Mouse (Mus musculus): ENCODE data around the gene Gjc1. TPM values are rescaled to one million over a fixed set of nuclear protein-coding genes. Genes with fewer than 3 reads are reported as not detected.

Gene Gjc1
- total RNA-seq, 1 experiment, result 74.8 TPM

DNA sequence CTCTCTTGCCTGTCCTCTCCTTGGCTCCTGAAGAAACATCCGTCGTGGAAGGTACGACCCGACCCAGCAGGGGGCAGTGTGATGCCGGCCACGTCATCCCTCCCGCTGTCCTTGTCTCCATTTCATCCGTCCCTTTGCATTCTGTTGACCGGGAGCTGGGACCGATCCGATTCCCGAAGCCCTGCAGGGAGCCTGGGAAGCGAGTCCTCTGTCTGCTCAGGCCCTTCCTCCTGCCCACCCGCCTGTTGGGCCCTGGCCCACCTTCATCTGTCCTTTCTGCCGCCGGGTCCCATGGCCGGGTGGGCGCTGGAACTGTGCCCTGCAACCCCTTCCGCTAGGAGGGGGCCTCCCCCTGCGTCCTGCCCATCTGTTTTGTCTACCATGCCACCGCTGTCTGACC lies 41.9 kb downstream of the Gjc1 start:
- Histone ChIP-seq H3K4me3 (ENCODE audit: insufficient read depth in 1 of 2, low read depth in 1 of 2, low read length in 2 of 2, poor library complexity in 1 of 2, severe bottlenecking in 1 of 2) (peak overlapping the region; percentile 25 to 38; a peak in 2 of 4 replicates), H3K4me1 (ENCODE audit: control insufficient read depth in 2 of 2, insufficient read depth in 2 of 2, low read length in 2 of 2, poor library complexity in 1 of 2) (peaks cover 2 to 16% of the 10 kb centered on the region in 2 experiments; a peak in 3 of 4 replicates), H3K9ac (ENCODE audit: insufficient read depth, low read depth, low read length, poor library complexity, severe bottlenecking) (no peak overlapping the region), H3K9me3 (ENCODE audit: control insufficient read depth, insufficient read depth, low read depth, low read length) (no peaks in the 10 kb centered on the region), H3K36me3 (ENCODE audit: control insufficient read depth, insufficient read depth, low read length, poor library complexity, severe bottlenecking) (peaks cover 7% of the 10 kb centered on the region; the same call in 1 of the 2 replicates), H3K27ac (ENCODE audit: insufficient read depth, low read depth, low read length, poor library complexity, severe bottlenecking) (no peak overlapping the region)
- DNase-seq (ENCODE audit: low read depth, low spot score), result peak; percentile 47
- TF ChIP-seq ZC3H11A (IDR thresholded peaks at IDR 0.05; ENCODE audit: borderline replicate concordance, low read depth, low read length) (peak; percentile 23; the same call in 1 of the 2 replicates), ZNF384 (IDR thresholded peaks at IDR 0.05; ENCODE audit: low read depth, low read length) (no peak)
- in situ Hi-C loops (cut with MboI; ENCODE audit: low sequenced_read_pairs in 2 of 2, unreplicated experiment in 2 of 2), result loop anchor here in 1 of 2 experiments (5.0 kb wide), 1 partner anchor 75 kb away; no protein-coding TSS in a partner anchor

- in situ Hi-C loops (cut with MboI; ENCODE audit: low sequenced_read_pairs in 2 of 2, unreplicated experiment in 2 of 2), result loop anchor here in 1 of 2 experiments (5.0 kb wide), 1 partner anchor 78 kb away; no protein-coding TSS in a partner anchor
Measured at GRCm38 (mm10) chr11:102774621-102775141, 44.8 kb downstream of the Gjc1 start.

DNA sequence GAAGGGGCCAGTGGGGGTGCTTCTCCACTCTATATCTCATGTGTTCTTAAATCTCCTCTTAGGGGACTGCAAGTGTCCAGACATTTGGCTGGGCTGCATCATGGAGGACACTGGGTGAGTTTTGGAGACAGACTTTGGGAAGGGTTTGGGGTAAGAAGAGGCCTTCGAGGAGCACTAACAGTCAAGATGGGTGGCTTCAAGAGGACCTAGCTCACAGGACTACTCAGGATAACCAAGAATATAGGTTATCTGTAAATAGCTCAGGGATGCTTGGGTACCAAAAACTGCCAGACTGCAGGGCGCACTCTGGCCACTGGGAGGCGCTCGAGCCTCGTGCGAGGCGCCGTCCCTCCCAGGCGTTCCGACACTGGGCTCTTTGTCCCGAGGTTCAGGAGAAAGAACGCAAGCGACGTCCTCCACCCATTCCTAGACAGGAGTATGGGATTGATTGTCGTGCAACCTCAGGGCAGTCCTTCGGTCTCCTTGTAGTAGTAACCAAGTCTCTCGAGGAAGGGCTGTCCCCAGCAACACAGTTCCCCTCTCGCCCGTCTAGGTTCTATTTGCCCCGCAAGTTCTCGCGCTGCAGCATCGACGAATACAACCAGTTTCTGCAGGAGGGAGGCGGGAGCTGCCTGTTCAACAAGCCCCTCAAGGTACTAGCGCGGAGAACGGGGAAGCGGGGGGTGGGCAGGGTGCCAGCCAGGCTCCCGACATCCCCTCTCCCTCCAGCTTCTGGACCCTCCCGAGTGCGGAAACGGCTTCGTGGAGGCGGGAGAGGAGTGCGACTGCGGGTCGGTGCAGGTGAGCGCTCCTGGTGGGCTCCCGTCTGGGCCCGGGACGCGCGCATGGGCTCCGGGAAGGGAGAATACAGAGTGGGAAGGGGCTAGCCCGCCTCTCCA lies 45.5 kb downstream of the Gjc1 start:
- Histone ChIP-seq H3K36me3 (ENCODE audit: control insufficient read depth, insufficient read depth, low read length, poor library complexity, severe bottlenecking) (peaks cover 7% of the 10 kb centered on the region; the same call in 1 of the 2 replicates), H3K9me3 (ENCODE audit: control insufficient read depth, insufficient read depth, low read depth, low read length) (no peaks in the 10 kb centered on the region), H3K4me3 (ENCODE audit: insufficient read depth in 1 of 2, low read depth in 1 of 2, low read length in 2 of 2, poor library complexity in 1 of 2, severe bottlenecking in 1 of 2) (peak overlapping the region; percentile 52 to 60), H3K4me1 (ENCODE audit: control insufficient read depth in 2 of 2, insufficient read depth in 2 of 2, low read length in 2 of 2, poor library complexity in 1 of 2) (peaks cover 3 to 13% of the 10 kb centered on the region in 2 experiments; a peak in 3 of 4 replicates), H3K9ac (ENCODE audit: insufficient read depth, low read depth, low read length, poor library complexity, severe bottlenecking) (peak overlapping the region; percentile 65), H3K27ac (ENCODE audit: insufficient read depth, low read depth, low read length, poor library complexity, severe bottlenecking) (no peak overlapping the region)
- no peak for TF ChIP-seq MAFK (IDR thresholded peaks at IDR 0.05; ENCODE audit: insufficient read depth, low read depth, low read length)
- no peak for TF ChIP-seq CHD2 (IDR thresholded peaks at IDR 0.05; ENCODE audit: low read depth, low read length)
- TF ChIP-seq HCFC1 (IDR thresholded peaks at IDR 0.05; ENCODE audit: borderline replicate concordance, insufficient read depth, low read length), result peak; percentile 49; the same call in 1 of the 2 replicates
- TF ChIP-seq ZC3H11A (IDR thresholded peaks at IDR 0.05; ENCODE audit: borderline replicate concordance, low read depth, low read length), result peak; percentile 89; the same call in 1 of the 2 replicates
- in situ Hi-C loops (cut with MboI; ENCODE audit: low sequenced_read_pairs in 2 of 2, unreplicated experiment in 2 of 2), result no loop called here
- DNase-seq (ENCODE audit: low read depth, low spot score), result peak; percentile 75

More at GRCm38 (mm10) chr11:102774621-102775141, 44.8 kb downstream of the Gjc1 start:
- TF ChIP-seq ZC3H11A (IDR thresholded peaks at IDR 0.05; ENCODE audit: borderline replicate concordance, low read depth, low read length) (0 out of 2 replicates have a peak, but pooled peaks have one; percentile 5), MAFK (IDR thresholded peaks at IDR 0.05; ENCODE audit: insufficient read depth, low read depth, low read length) (no peak)
- Histone ChIP-seq H3K9ac (ENCODE audit: insufficient read depth, low read depth, low read length, poor library complexity, severe bottlenecking) (peak overlapping the region; percentile 65), H3K36me3 (ENCODE audit: control insufficient read depth, insufficient read depth, low read length, poor library complexity, severe bottlenecking) (peaks cover 7% of the 10 kb centered on the region; the same call in 1 of the 2 replicates), H3K27ac (ENCODE audit: insufficient read depth, low read depth, low read length, poor library complexity, severe bottlenecking) (no peak overlapping the region), H3K4me1 (ENCODE audit: control insufficient read depth in 2 of 2, insufficient read depth in 2 of 2, low read length in 2 of 2, poor library complexity in 1 of 2) (peaks cover 3 to 14% of the 10 kb centered on the region in 2 experiments; a peak in 3 of 4 replicates), H3K4me3 (ENCODE audit: insufficient read depth in 1 of 2, low read depth in 1 of 2, low read length in 2 of 2, poor library complexity in 1 of 2, severe bottlenecking in 1 of 2) (peak overlapping the region; percentile 52 to 60), H3K9me3 (ENCODE audit: control insufficient read depth, insufficient read depth, low read depth, low read length) (no peaks in the 10 kb centered on the region)
- peak; percentile 92 for DNase-seq (ENCODE audit: low read depth, low spot score)

DNA sequence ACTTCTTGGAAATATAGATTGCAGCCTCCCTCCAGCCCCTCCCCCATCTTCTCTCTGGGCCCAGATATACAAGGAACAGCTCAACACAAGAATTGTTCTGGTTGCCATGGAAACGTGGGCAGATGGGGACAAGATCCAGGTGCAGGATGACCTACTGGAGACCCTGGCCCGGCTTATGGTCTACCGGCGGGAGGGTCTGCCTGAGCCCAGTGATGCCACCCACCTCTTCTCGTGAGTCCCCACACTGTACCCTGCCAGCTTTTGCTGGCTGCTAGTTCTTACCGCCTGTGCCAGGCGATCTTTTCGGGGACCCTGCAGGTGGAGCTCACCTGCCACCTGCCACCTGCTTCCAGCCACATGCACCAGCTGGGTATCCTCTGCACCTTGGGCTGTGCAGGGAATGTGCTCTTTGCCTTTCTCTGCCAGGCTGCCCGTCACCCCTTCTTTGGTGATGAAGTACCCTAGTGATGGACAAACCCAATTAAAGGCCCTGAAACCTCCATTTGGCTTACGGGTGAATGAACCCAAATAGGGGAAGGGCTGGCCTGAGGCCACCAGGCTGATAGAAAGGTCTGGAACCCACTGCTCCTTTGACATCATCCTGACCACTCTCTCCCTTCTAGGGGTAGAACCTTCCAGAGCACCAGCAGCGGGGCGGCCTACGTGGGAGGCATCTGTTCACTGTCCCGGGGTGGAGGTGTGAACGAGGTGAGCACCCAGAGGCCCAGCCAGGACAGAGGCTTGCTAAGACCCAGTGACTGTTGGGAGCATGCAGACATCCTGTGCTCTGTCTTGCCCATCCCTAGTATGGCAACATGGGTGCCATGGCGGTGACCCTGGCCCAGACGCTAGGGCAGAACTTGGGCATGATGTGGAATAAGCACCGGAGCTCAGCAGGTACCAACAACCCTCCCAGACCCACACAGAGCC lies 46.5 kb downstream of the Gjc1 start:
- H3K4me1 ChIP-seq (ENCODE audit: control insufficient read depth in 2 of 2, insufficient read depth in 2 of 2, low read length in 2 of 2, poor library complexity in 1 of 2), result peaks cover 3 to 12% of the 10 kb centered on the region in 2 experiments
- in situ Hi-C loops (cut with MboI; ENCODE audit: low sequenced_read_pairs in 2 of 2, unreplicated experiment in 2 of 2), result no loop called here
- TF ChIP-seq HCFC1 (IDR thresholded peaks at IDR 0.05; ENCODE audit: borderline replicate concordance, insufficient read depth, low read length), result no peak
- TF ChIP-seq MAFK (IDR thresholded peaks at IDR 0.05; ENCODE audit: insufficient read depth, low read depth, low read length), result no peak
- no peak for TF ChIP-seq CHD2 (IDR thresholded peaks at IDR 0.05; ENCODE audit: low read depth, low read length)
- no peak for TF ChIP-seq ZNF384 (IDR thresholded peaks at IDR 0.05; ENCODE audit: low read depth, low read length)
- no peak for TF ChIP-seq ZC3H11A (IDR thresholded peaks at IDR 0.05; ENCODE audit: borderline replicate concordance, low read depth, low read length)

More for the DNA sequence above, 46.5 kb downstream of the Gjc1 start:
- Histone ChIP-seq H3K9me3 (ENCODE audit: control insufficient read depth, insufficient read depth, low read depth, low read length) (no peaks in the 10 kb centered on the region), H3K4me3 (ENCODE audit: insufficient read depth in 1 of 2, low read depth in 1 of 2, low read length in 2 of 2, poor library complexity in 1 of 2, severe bottlenecking in 1 of 2) (no peak overlapping the region), H3K9ac (ENCODE audit: insufficient read depth, low read depth, low read length, poor library complexity, severe bottlenecking) (no peak overlapping the region), H3K27ac (ENCODE audit: insufficient read depth, low read depth, low read length, poor library complexity, severe bottlenecking) (no peak overlapping the region), H3K36me3 (ENCODE audit: control insufficient read depth, insufficient read depth, low read length, poor library complexity, severe bottlenecking) (peaks cover 7% of the 10 kb centered on the region; the same call in 1 of the 2 replicates)
- no peak for DNase-seq (ENCODE audit: low read depth, low spot score)

All from ES-E14 (cell line).